Mouse (Mus musculus) layer of hippocampus, postnatal 14 days (tissue): Measurements from ENCODE around the gene Cd207. TPM values are rescaled to one million over a fixed set of nuclear protein-coding genes. Genes with fewer than 3 reads are reported as not detected.

Source experiments
- DNase-seq, 2 experiments: peaks; one replicate each; pipeline ENCODE4 v3.0.0; 2021 to 2022; ENCODE audit warnings: low spot score in 2 of 2, mixed read lengths in 1 of 2
- long read RNA-seq, 2 experiments: library from polyadenylated mRNA; stranded (forward); transcript quantifications; one replicate each; pipeline ENCODE4 v2.0.0; 2021
- total RNA-seq, 2 experiments: library from RNA; stranded (reverse); gene quantifications; 2 replicates each; pipeline ENCODE4 v1.2.3; 2021

The Cd207 gene
- not detected for total RNA-seq
- long read RNA-seq, experiment 1, result 0 reads
- long read RNA-seq, experiment 2, result 0 reads

- no peak for DNase-seq
These were observed at the start of gene Cd207 for GRCm38 (mm10) chr6:83677757-83678156. Cd207 (minus strand) TSS chr6:83677857.

- DNase-seq, result no peak
These were observed 49.5 kb upstream of the Cd207 start for GRCm38 (mm10) chr6:83727178-83727577.

DNA sequence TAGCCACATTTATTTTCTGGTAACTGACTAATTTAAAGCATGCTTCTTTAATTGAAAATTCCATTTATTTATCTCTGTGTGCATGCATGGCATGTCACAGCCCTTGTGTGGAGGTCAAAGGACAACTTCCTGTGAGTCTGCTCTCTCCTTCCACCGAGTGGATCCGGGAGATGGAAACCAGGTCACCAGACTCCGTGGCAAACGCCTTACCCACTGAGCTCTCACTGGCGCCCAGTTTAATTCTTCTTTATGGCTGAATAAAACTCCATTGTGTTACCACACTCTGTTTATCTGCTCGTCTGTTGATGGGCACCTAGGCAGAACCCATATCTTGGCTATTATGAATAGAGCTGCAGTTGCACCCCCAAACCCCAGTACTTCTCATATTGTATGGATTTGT is 44.9 kb upstream of the Cd207 start:
- DNase-seq, result no peak

DNA sequence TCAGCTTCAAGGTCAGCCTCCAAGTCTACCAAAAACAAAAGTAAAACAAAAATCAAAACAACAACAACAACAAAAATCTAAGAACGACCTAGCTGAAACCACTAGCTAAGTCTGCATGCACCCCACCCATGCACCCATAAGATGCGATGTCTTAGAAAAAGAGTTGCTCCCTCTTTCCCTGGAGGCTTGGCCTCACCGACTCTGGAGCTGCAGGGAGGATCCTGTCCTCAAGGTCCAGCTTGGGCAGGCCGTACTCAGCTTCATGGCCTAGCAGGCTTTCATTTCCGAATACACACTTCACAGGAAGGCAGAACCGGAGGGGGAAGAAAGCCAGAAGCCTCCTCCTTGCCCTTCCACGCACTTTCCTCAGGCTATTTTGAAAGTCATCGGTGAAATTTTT is 39.4 kb upstream of the Cd207 start:
- DNase-seq, result no peak

DNA sequence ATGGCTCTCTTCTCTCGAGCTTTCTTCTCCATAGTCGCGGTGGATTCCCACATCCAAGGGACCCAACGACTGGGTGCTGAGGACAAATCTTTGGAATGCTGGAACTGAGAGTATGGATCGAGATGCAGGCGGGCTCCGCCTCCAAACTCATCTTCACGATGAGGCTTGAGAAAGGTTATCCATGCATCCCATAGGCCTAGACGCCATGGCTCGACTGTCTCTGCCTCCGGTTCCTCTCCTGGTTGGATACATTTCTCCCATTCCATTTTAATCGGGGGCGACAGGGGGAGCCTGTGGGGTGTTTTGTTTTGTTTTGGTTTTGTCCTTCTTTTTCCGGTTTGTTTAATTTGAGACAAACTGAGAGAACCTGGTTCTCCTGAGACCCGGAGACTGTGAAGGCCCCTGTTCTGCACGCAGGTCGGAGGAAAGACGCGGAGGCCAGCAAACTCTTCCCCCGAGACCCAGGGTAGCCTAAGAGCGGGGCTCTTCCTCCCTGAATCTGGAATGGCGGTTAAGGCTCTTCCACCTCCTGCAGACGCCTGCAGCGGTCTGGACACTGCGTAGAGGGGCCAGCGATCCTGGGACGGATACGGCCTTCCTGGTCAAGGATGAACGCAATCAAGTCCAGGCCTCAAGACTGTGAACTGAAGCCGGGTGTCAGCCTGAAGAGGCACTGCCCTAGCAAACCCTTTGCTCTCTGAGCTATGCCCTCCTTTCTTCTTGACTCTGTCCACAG is 38.0 kb upstream of the Cd207 start:
- no peak for DNase-seq

DNA sequence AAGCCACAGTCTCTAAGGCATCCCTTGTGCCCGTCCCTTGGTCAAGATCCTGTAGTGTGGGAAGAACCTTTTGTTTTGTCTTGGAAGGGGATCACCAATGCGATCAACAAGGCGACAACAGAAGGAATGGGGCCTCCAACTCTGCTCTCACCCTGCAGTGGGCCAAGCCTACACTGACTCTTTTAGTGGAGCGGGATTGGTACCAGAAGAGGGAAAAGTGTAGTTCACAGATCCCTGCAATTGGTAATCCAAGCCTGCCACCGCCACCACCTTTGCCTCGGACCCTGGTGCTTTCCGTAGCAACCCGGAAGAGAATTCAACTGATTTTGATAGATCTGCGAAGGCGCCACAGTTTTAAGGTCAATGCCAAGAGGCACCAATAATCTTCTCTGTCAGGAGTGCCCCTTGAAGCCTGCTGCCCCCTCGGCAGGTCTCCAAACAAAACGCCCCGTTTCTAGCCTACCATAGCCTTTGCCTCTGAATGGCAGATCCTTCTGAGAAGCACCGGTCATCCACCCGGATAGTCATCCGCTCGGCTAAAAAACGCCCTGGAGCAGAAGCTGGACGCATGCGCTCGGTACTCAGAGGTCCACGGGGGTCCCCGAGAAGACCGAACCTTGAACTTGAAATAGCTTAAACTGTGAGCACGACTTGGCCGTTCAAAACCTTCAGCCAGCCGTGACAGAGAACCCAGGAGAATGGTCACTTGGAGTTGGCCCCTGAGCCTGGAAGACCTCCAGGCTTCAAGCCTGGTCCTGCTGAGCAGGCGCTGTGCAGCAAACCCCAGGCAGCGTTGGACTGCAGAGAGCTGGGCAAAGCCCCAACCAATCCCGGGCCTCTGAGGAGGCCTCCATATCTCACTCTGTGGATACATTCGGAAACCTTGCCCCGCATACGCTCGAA is 36.8 kb upstream of the Cd207 start:
- DNase-seq, result no peak

DNA sequence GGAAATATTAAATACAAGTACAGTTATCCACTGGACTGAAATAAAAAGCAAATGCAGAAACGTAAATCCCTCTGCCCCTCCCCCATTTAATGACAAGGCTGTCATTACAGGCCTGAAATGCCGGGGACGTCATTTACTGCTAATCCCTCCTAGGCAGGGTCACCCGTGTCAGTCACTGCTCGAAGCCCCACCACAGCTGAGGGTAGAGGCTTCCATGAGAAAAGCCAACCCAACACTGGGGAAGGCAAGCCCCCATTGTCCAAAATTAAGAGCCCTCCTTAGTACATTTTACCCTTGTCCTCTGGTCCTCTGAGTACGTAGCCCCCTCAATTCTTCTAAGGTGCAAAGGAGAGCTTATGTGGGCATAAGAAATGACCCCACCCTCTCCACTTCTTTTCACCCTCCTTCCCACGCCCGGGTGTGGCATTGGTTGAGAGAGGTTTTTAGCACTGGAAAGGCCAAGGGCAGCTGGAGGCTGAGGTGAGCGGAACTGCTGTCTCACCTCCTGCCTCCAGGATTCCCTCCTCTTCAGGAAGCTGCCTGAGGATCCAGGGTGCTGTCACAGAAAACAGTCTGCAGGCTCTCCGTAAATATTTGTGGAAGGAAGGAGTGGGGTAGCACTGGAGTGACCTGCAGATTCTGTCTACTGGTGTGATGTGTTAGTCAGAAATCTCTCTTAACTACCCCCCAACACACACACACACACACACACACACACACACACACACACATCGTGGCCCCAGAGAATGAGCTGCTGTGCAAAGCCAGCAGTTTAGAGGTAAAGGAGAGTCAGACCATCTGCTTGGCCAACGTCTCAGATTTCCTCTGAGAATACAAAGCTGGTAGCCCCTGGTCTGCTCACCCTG is 35.8 kb upstream of the Cd207 start:
- no peak for DNase-seq

- DNase-seq, result no peak
These were observed 34.2 kb upstream of the Cd207 start for GRCm38 (mm10) chr6:83711725-83712475.

GRCm38 (mm10) chr6:83711067-83711675 is 33.5 kb upstream of the Cd207 start, which contains the start of gene Vax2:
Vax2 (plus strand) TSS chr6:83711264.
- no peak for DNase-seq

DNA sequence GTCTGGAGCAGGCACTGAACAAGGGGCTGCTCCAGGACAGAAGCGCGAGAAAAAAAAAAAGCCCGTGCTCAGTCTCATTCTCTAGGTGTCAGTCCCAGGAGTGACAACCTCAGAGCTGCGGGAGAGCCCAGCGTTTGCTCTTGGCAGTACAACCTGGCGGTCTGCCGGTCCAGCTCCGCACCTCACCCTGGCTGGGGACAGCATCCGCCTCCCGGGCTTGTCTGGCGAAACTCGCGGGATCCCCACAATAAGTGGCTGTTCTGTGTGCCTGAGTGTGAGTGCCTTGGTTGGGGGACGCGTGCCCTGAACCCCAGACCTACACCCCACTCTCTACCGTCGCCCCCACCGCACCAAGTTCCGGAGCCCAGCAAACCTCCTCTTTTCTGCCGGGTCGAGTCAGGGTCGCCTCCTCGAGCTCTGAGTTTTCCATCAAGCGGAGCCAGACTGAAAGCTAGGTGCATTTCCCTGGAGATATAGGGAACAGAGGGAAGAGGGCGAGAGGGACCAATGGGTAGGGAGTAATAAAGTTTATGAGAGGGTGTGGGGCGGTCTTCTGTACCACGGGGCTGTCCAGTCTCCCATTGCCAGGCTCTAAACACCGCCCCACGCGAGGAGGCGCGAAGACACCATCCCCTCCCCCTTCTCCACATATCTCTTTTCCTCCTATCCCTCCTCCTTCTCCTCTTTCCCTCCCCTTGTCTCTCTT is 32.9 kb upstream of the Cd207 start:
- no peak for DNase-seq

DNA sequence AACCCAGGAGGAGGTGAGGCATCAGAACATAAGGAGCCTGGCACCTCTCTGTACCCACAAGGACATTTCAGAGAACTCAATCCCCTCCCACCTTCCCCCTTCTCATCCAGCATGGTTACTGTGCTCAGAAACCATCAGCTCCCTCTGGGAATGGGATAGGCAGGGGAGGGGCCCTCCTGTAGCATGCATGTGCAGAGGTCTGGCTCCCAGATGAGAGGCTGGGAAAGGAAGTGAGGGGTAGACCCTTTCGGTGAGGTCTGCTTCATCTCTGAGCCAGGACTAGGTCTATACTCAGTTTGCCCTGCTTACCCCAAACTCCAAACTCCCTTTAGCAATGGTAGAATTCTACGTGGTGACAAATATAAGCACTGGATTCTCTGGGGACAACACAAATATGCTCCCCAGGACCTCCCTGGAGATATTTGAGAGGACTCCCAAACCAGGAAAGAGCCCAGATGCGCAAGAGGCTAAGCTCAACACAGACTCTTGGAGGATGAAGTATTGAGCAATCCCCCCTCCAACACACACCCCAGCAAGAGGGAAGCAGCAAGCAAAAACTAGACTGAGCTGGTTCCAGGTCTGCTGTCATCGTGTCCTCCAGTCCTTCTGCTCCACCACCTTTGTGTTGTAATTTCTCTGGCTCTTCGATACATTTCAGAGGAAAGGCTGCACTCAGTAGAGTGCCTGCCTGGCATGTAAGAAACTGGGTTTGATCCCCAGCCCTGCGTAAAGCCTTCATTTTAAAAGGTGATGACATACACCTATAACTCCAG is 30.3 kb upstream of the Cd207 start:
- DNase-seq, result no peak

DNA sequence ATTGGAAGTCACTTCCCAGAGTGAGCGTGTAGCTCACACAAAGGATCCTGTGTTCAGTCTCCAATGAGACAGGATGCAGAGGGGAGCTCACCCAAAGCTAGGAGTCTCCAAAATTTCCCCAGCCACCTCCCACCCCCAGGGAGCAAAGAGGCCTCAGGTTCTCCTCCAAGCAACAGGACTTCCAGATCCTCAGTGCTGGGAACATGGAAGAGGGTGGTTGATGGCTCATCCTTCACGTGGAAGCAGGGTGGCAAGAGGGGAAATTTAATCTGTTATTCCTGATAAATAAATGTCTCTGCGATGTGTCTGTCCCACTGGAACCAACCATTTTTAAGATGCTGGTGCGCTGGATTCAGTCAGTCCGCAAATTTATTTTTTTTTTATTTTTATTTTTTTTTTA is 27.0 kb upstream of the Cd207 start:
- DNase-seq, result no peak

GRCm38 (mm10) chr6:83704294-83704693 is 26.6 kb upstream of the Cd207 start:
- DNase-seq, result no peak

GRCm38 (mm10) chr6:83703722-83704078 is 26.0 kb upstream of the Cd207 start:
- DNase-seq, result no peak

DNA sequence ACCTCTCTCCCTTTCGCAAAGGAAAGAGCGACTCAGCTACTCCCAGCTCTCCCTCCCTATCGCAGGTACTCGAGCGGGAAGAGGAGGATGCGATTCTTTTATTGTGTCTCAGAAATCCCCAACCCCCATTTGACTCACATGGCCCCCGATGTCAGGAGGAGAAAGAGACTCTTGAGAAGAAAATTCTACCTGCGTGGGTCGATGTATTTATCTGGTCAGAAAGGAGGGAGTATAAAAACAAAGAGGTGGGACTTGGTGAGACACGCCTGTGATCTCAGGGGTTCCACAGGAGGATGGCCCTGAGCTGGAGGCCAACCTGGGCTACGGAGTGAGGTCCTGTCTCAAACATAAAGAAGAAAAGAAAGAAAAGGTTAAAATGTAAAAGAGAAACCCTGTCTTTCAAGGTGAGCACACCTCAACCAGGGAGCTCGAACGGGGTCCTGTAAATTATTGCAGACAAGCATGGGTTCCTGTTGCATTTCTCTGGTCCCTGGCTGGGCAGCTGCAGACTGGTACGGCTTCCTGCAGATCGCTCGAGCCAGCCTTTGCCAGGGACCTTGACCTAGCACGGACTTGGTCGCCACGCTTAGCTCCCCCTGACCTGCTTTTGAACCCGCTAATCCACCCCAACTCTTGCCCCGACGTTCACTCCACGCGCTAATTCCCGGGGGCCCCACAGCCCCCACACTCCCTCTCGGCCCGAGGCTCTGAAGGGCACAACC is 25.5 kb upstream of the Cd207 start:
- DNase-seq, result no peak

GRCm38 (mm10) chr6:83702146-83702999 is 24.7 kb upstream of the Cd207 start:
- DNase-seq, result no peak

DNA sequence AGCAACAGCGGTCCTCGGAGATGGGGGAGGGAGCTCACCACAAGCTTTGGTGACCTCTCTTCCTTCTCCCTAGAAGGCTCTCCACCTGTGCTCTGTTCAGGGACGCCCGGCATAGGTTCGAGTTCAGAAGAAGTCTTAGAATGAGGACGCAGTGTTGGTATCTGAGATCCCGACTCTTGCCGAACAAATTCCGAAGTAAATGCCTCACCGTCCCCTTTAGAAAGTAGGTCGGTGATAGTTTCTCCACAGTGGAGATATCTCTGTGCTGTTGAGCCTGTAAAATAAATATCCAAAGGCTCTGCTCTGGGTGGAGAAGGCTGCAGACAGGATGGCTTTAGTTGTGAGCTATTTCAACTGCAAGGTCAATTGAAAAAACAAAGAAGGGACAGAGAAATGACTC is 23.3 kb upstream of the Cd207 start:
- DNase-seq, result no peak
